Mouse (Mus musculus) central nervous system, embryonic 11.5 days (tissue): ENCODE data around the gene Plcxd3. TPM values are rescaled to one million over a fixed set of nuclear protein-coding genes. Genes with fewer than 3 reads are reported as not detected.

ENCODE experiments used
- polyA plus RNA-seq: library from polyadenylated mRNA; depleted of rRNA; stranded (reverse); fragments of >200 nt; gene quantifications from 2 replicates; pipeline ENCODE4 v1.2.3, GENCODE M21; 2012; rRNA removed

Gene Plcxd3
- 1.4 and 1.9 TPM in 2 replicates for polyA plus RNA-seq

GRCm38 (mm10) chr15:4375423-4376220, at the start of gene Plcxd3:
TSS of gene Plcxd3 (plus strand) at chr15:4375491.

